Mouse (Mus musculus): ENCODE data around the gene Scd3.

GRCm38 (mm10) chr19:44246341-44246911 is 43.4 kb downstream of the Scd3 start:
- TF ChIP-seq CTCF (conservative IDR thresholded peaks at IDR 0.05; ENCODE audit: low read length) (no peak), NANOG (IDR thresholded peaks at IDR 0.05; ENCODE audit: borderline replicate concordance, low read length) (no peak), POU5F1 (IDR thresholded peaks at IDR 0.05; ENCODE audit: borderline replicate concordance, low read length) (no peak)
